ENCODE assay signal across 10 mouse cellular contexts in genomic region chr5:36928701-36929100, GRCm38 (mm10).
DNase-seq lines count a peak whose midpoint lies in the region; ATAC-seq and TF ChIP-seq lines count a peak whose summit lies in the region.
"Had no signal": no experiment of that assay in that cellular context is flagged by ENCODE, and none has a peak within 500 bp of the region (broad histone marks: within the 10 kb centered on the region; RNA-seq: fewer than 3 reads in every experiment).

No protein-coding gene starts in this region.

- peaks cover 3% of the 10 kb centered on the region; the same call in 1 of the 2 replicates for H3K36me3 ChIP-seq in ES-E14 (ENCODE audit: control insufficient read depth, insufficient read depth, low read length, poor library complexity, severe bottlenecking)
- no peaks in the 10 kb centered on the region for H3K36me3 ChIP-seq in liver, postnatal 0 days (replicated peaks; ENCODE audit: insufficient read depth, low read length)

- DNase-seq in adrenal gland, postnatal 14 days, result peak; percentile 27
- DNase-seq in adrenal gland, postnatal 4 days (ENCODE audit: low spot score in 2 of 2), result no peak
- DNase-seq in left cerebral cortex, adult 2 months (ENCODE audit: extremely low spot score in 1 of 2, low spot score in 2 of 2), result no peak
- DNase-seq in left cerebral cortex, postnatal 25 days (ENCODE audit: low spot score in 2 of 2), result no peak
- DNase-seq in ES-E14 (ENCODE audit: low read depth, low spot score), result peak; percentile 69
- DNase-seq in liver, postnatal 0 days, result peak; percentile 25
- DNase-seq in lung, postnatal 25 days (ENCODE audit: low spot score), result no peak
- DNase-seq: gastrocnemius, postnatal 25 days; lung, postnatal 4 days had no signal

- no peak overlapping the region for H3K9ac ChIP-seq in ES-E14 (ENCODE audit: insufficient read depth, low read depth, low read length, poor library complexity, severe bottlenecking)
- no peak overlapping the region for H3K9ac ChIP-seq in liver, postnatal 0 days (replicated peaks)

- peak; percentile 62 for TF ChIP-seq CTCF in left cerebral cortex, adult 2 months (IDR thresholded peaks at IDR 0.05)
- TF ChIP-seq CTCF in liver, postnatal 0 days (IDR thresholded peaks at IDR 0.05; ENCODE audit: low read depth), result peak; percentile 49

- H3K4me3 ChIP-seq in left cerebral cortex, adult 2 months, result no peak overlapping the region
- no peak overlapping the region for H3K4me3 ChIP-seq in ES-E14 (ENCODE audit: insufficient read depth in 1 of 2, low read depth in 1 of 2, low read length in 2 of 2, poor library complexity in 1 of 2, severe bottlenecking in 1 of 2)
- H3K4me3 ChIP-seq in liver, postnatal 0 days (ENCODE audit: low read depth, low read length), result no peak overlapping the region

- intact Hi-C loops in left cerebral cortex, adult 2 months (cut with DNase I), result no loop called here
- intact Hi-C loops in left cerebral cortex, postnatal 25 days (cut with DNase I), result no loop called here

- no peak overlapping the region for H3K4me2 ChIP-seq in liver, postnatal 0 days (ENCODE audit: low read depth, low read length)

- H3K9me3 ChIP-seq in ES-E14 (ENCODE audit: control insufficient read depth, insufficient read depth, low read depth, low read length), result no peaks in the 10 kb centered on the region
- H3K9me3 ChIP-seq in liver, postnatal 0 days (ENCODE audit: low read length), result no peaks in the 10 kb centered on the region

- H3K27ac ChIP-seq in left cerebral cortex, adult 2 months, result no peak overlapping the region
- H3K27ac ChIP-seq in ES-E14 (ENCODE audit: insufficient read depth, low read depth, low read length, poor library complexity, severe bottlenecking), result no peak overlapping the region
- H3K27ac ChIP-seq in liver, postnatal 0 days (ENCODE audit: low read depth), result no peak overlapping the region

- WGBS in liver, postnatal 0 days (ENCODE audit: insufficient replicate concordance), result 46% methylated on average over 4 of the region's 4 CpGs

- no peaks in the 10 kb centered on the region for H3K27me3 ChIP-seq in liver, postnatal 0 days (ENCODE audit: insufficient read depth, low read length)

- H3K4me1 ChIP-seq in ES-E14 (ENCODE audit: control insufficient read depth in 2 of 2, insufficient read depth in 2 of 2, low read length in 2 of 2, poor library complexity in 1 of 2), result no peaks in the 10 kb centered on the region
- H3K4me1 ChIP-seq in liver, postnatal 0 days (ENCODE audit: insufficient read depth), result no peaks in the 10 kb centered on the region

- no peak for ATAC-seq in liver, postnatal 0 days
- no peak for ATAC-seq in megakaryocyte, adult 5-6 weeks (ENCODE audit: poor library complexity, severe bottlenecking)

- no peak for TF ChIP-seq EP300 in liver, postnatal 0 days (IDR thresholded peaks at IDR 0.05; ENCODE audit: low read depth)

- in situ Hi-C loops in ES-E14 (cut with MboI; ENCODE audit: low sequenced_read_pairs in 2 of 2, unreplicated experiment in 2 of 2), result no loop called here

TF ChIP-seq in ES-E14, 5 proteins besides CTCF, POLR2A, EP300 and RAD21:
- TF ChIP-seq MAFK (IDR thresholded peaks at IDR 0.05; ENCODE audit: insufficient read depth, low read depth, low read length) (no peak), ZC3H11A (IDR thresholded peaks at IDR 0.05; ENCODE audit: borderline replicate concordance, low read depth, low read length) (peak; percentile 19; the same call in 1 of the 2 replicates)

Comparison
In these comparisons a context has a peak if more than half of its experiments do, and no peak if none do; other contexts are left out.
1. DNase-seq: peak in adrenal gland, postnatal 14 days (single experiment), ES-E14 (single experiment) and liver, postnatal 0 days (single experiment); none in adrenal gland, postnatal 4 days (0 of 2), left cerebral cortex, adult 2 months (0 of 2), left cerebral cortex, postnatal 25 days (0 of 2) and lung, postnatal 25 days (single experiment).